Mouse (Mus musculus): Measurements from ENCODE around the gene Nedd4. TPM values are rescaled to one million over a fixed set of nuclear protein-coding genes. Genes with fewer than 3 reads are reported as not detected.

The Nedd4 gene
- polyA plus RNA-seq, 1 experiment from 2014 or later = 624 TPM

- peak overlapping the region; percentile 90 for H3K27ac ChIP-seq (ENCODE audit: poor library complexity, severe bottlenecking)
- no peak overlapping the region for H3K4me3 ChIP-seq
- ATAC-seq (ENCODE audit: insufficient number of reproducible peaks, low FRiP score) = peak; percentile 58
- peak overlapping the region; percentile 29 for H3K4me2 ChIP-seq
- H3K9me3 ChIP-seq (replicated peaks) = no peaks in the 10 kb centered on the region
- 0 out of 2 replicates have a peak overlapping the region, but pooled peaks have one; percentile 29 for H3K9ac ChIP-seq
- no peaks in the 10 kb centered on the region for H3K27me3 ChIP-seq (replicated peaks)
- no peaks in the 10 kb centered on the region for H3K36me3 ChIP-seq
- peaks cover 38% of the 10 kb centered on the region for H3K4me1 ChIP-seq (replicated peaks)
- WGBS = 10% methylated on average over 3 of the region's 3 CpGs
Observed at GRCm38 (mm10) chr9:72763050-72763718, 101.0 kb downstream of the Nedd4 start.

DNA sequence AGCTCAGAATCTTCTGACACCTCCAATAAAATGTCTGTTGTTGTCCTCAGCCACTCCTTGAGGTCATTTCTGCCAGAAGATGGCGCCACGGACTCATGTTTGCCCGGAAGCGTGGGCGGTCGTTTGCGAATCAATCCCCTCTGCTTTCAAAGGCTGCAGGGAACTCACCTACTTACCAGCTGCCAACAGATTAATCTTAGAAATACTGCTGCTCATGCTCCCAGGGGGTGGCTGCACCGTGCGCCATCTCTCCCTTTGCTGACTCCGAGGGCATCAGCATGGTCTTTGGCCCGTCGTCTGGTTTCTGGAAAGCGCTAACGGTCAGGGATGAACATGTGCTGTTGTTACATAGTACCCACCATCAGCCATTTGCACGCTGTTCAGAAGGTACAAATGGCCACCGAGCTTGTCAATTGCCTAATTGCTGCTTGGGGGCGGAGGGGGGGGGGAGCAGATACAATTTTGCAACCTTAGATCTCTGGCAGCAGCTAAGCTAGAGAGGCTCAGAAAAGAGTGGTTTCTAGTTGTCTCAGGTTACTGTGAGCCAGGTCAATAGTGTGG, 104.7 kb downstream of the Nedd4 start:
- WGBS = 2% methylated on average over 17 of the region's 17 CpGs
- H3K4me3 ChIP-seq = peak overlapping the region; percentile 40
- H3K9ac ChIP-seq = peak overlapping the region; percentile 60
- peak overlapping the region; percentile 74 for H3K4me2 ChIP-seq
- no peak overlapping the region; the same call in 1 of the 2 replicates for H3K27ac ChIP-seq (ENCODE audit: poor library complexity, severe bottlenecking)
- peak; percentile 44; the same call in 1 of the 2 replicates for ATAC-seq (ENCODE audit: insufficient number of reproducible peaks, low FRiP score)
- H3K4me1 ChIP-seq (replicated peaks) = peaks cover 28% of the 10 kb centered on the region
- no peaks in the 10 kb centered on the region for H3K9me3 ChIP-seq (replicated peaks)
- no peaks in the 10 kb centered on the region for H3K27me3 ChIP-seq (replicated peaks)
- H3K36me3 ChIP-seq = no peaks in the 10 kb centered on the region

DNA sequence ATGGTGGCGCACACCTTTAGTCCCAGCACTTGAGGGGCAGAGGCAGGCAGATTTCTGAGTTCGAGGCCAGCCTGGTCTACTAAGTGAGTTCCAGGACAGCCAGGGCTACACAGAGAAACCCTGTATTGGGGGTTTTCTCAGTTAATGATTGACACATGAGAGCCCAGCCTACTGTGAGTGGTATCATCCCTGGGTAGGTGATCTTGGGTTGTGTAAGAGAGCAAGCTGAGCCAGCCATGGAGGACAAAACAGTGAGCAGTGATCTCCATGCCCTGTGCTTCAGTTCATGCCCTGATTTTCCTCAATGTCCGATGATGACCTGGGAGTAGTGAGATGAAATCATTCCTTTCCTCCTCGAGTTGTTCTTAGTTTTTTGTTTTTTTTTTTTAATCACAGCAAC, 112.9 kb downstream of the Nedd4 start:
- H3K9me3 ChIP-seq (replicated peaks) = no peaks in the 10 kb centered on the region
- H3K27me3 ChIP-seq (replicated peaks) = no peaks in the 10 kb centered on the region
- no peak overlapping the region for H3K27ac ChIP-seq (ENCODE audit: poor library complexity, severe bottlenecking)
- ATAC-seq (ENCODE audit: insufficient number of reproducible peaks, low FRiP score) = no peak
- no peak overlapping the region for H3K4me2 ChIP-seq
- H3K4me1 ChIP-seq (replicated peaks) = peaks cover 13% of the 10 kb centered on the region
- H3K9ac ChIP-seq = no peak overlapping the region
- no peak overlapping the region for H3K4me3 ChIP-seq
- no peaks in the 10 kb centered on the region for H3K36me3 ChIP-seq
- WGBS = 83% methylated on average over 4 of the region's 4 CpGs

DNA sequence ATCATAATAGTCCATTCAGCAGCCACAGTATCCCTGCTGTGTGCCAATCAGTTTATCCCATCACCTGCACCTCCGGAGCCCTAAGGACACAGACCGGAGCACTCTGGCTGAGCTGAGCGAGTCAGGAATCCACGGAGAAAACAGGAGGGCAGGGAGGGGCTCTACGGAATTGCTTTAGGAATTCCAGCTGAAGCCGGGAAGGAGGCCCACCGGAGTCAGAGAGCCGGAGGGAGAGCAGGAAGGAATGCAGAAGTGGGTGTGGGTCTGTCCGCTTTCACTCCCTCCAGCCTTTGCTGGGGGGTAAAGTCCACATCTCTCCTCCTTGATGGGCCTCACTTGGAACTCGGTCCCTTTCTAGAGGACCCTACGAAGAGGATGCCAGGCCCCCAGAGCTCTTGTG, 116.9 kb downstream of the Nedd4 start:
- no peak for ATAC-seq (ENCODE audit: insufficient number of reproducible peaks, low FRiP score)
- Histone ChIP-seq H3K9me3 (replicated peaks) (no peaks in the 10 kb centered on the region), H3K4me3 (no peak overlapping the region), H3K36me3 (no peaks in the 10 kb centered on the region), H3K27me3 (replicated peaks) (no peaks in the 10 kb centered on the region), H3K27ac (ENCODE audit: poor library complexity, severe bottlenecking) (peak overlapping the region; percentile 58), H3K4me2 (peak overlapping the region; percentile 35; the same call in 1 of the 2 replicates), H3K4me1 (replicated peaks) (peaks cover 40% of the 10 kb centered on the region), H3K9ac (no peak overlapping the region)
- WGBS = 16% methylated on average over 11 of the region's 11 CpGs

- WGBS = under 1% methylated on average over 4 of the region's 4 CpGs
- Histone ChIP-seq H3K4me3 (peak overlapping the region; percentile 10), H3K27me3 (replicated peaks) (no peaks in the 10 kb centered on the region), H3K9ac (no peak overlapping the region; the same call in 1 of the 2 replicates), H3K4me1 (replicated peaks) (peaks cover 40% of the 10 kb centered on the region), H3K4me2 (peak overlapping the region; percentile 56), H3K9me3 (replicated peaks) (no peaks in the 10 kb centered on the region), H3K27ac (ENCODE audit: poor library complexity, severe bottlenecking) (peak overlapping the region; percentile 91), H3K36me3 (no peaks in the 10 kb centered on the region)
- peak; percentile 52 for ATAC-seq (ENCODE audit: insufficient number of reproducible peaks, low FRiP score)
Observed at GRCm38 (mm10) chr9:72779733-72780132, 117.6 kb downstream of the Nedd4 start.

- WGBS = 8% methylated on average over 5 of the region's 5 CpGs
- no peak for ATAC-seq (ENCODE audit: insufficient number of reproducible peaks, low FRiP score)
- H3K4me3 ChIP-seq = peak overlapping the region; percentile 10
- no peaks in the 10 kb centered on the region for H3K36me3 ChIP-seq
- peaks cover 40% of the 10 kb centered on the region for H3K4me1 ChIP-seq (replicated peaks)
- H3K9me3 ChIP-seq (replicated peaks) = no peaks in the 10 kb centered on the region
- peak overlapping the region; percentile 91 for H3K27ac ChIP-seq (ENCODE audit: poor library complexity, severe bottlenecking)
- H3K27me3 ChIP-seq (replicated peaks) = no peaks in the 10 kb centered on the region
- peak overlapping the region; percentile 56 for H3K4me2 ChIP-seq
- H3K9ac ChIP-seq = peak overlapping the region; percentile 11; the same call in 1 of the 2 replicates
Observed at GRCm38 (mm10) chr9:72780694-72781093, 118.5 kb downstream of the Nedd4 start.

DNA sequence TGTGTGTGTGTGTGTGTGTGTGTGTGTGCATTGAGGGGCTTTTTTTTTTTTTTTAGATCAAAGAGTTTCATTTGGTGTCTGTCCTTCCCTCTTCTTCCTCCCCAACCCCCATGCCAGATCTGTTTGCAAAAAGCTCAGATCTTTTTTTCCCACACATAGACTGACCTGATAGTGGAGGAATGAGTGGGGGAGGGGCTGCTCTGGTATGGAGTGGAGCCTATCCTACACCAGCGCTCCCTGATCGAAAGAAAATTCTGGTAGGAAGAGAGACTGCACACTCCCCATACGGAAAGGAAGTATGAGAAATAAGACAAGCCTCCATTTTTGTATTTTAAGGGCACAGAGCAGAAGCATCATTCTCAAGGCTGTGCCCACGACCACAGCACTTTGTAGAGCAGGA, 119.3 kb downstream of the Nedd4 start:
- Histone ChIP-seq H3K9ac (no peak overlapping the region), H3K4me2 (peak overlapping the region; percentile 56), H3K27me3 (replicated peaks) (no peaks in the 10 kb centered on the region), H3K9me3 (replicated peaks) (no peaks in the 10 kb centered on the region), H3K27ac (ENCODE audit: poor library complexity, severe bottlenecking) (peak overlapping the region; percentile 91), H3K4me1 (replicated peaks) (peaks cover 40% of the 10 kb centered on the region), H3K4me3 (no peak overlapping the region), H3K36me3 (no peaks in the 10 kb centered on the region)
- 9% methylated on average over 4 of the region's 4 CpGs for WGBS
- no peak for ATAC-seq (ENCODE audit: insufficient number of reproducible peaks, low FRiP score)

GRCm38 (mm10) chr9:72782121-72782520, 120.0 kb downstream of the Nedd4 start:
- 19% methylated on average over 8 of the region's 8 CpGs for WGBS
- Histone ChIP-seq H3K36me3 (no peaks in the 10 kb centered on the region), H3K4me1 (replicated peaks) (peaks cover 40% of the 10 kb centered on the region), H3K4me3 (no peak overlapping the region), H3K9ac (no peak overlapping the region), H3K27ac (ENCODE audit: poor library complexity, severe bottlenecking) (no peak overlapping the region), H3K9me3 (replicated peaks) (no peaks in the 10 kb centered on the region), H3K27me3 (replicated peaks) (no peaks in the 10 kb centered on the region), H3K4me2 (peak overlapping the region; percentile 56; the same call in 1 of the 2 replicates)
- no peak for ATAC-seq (ENCODE audit: insufficient number of reproducible peaks, low FRiP score)

GRCm38 (mm10) chr9:72787732-72788131, 125.6 kb downstream of the Nedd4 start:
- no peak overlapping the region for H3K4me3 ChIP-seq
- H3K9ac ChIP-seq = no peak overlapping the region
- H3K36me3 ChIP-seq = no peaks in the 10 kb centered on the region
- H3K4me1 ChIP-seq (replicated peaks) = peaks cover 18% of the 10 kb centered on the region
- no peak overlapping the region for H3K27ac ChIP-seq (ENCODE audit: poor library complexity, severe bottlenecking)
- no peak overlapping the region for H3K4me2 ChIP-seq
- no peaks in the 10 kb centered on the region for H3K27me3 ChIP-seq (replicated peaks)
- no peak for ATAC-seq (ENCODE audit: insufficient number of reproducible peaks, low FRiP score)
- WGBS = 79% methylated on average over 1 of the region's 1 CpGs
- H3K9me3 ChIP-seq (replicated peaks) = no peaks in the 10 kb centered on the region

- no peaks in the 10 kb centered on the region; the same call in 1 of the 2 replicates for H3K9me3 ChIP-seq (replicated peaks)
- H3K4me2 ChIP-seq = 0 out of 2 replicates have a peak overlapping the region, but pooled peaks have one; percentile 59
- no peak overlapping the region for H3K4me3 ChIP-seq
- no peaks in the 10 kb centered on the region for H3K36me3 ChIP-seq
- no peak for ATAC-seq (ENCODE audit: insufficient number of reproducible peaks, low FRiP score)
- WGBS = 44% methylated on average over 14 of the region's 14 CpGs
- H3K27me3 ChIP-seq (replicated peaks) = no peaks in the 10 kb centered on the region
- H3K9ac ChIP-seq = no peak overlapping the region
- H3K4me1 ChIP-seq (replicated peaks) = peaks cover 18% of the 10 kb centered on the region
- no peak overlapping the region for H3K27ac ChIP-seq (ENCODE audit: poor library complexity, severe bottlenecking)
Observed at GRCm38 (mm10) chr9:72790530-72791212, 128.5 kb downstream of the Nedd4 start.

DNA sequence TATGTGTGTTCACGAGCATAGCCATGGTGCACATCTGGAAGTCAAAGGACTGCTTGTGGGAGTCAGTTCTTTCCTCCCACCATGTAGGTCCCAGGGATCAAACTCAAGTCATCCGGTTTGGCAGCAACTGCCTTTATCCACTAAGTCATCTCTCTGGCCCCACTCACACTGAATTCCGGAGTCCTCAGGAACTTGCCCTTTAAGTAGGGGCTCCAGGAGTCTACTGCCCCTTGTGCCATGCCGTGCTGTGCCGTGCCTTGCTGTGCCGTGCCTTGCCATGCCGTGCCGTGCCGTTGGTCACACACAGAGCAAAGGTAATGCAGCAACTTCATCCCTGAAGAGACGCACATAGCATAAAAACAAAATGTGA, 129.1 kb downstream of the Nedd4 start:
- H3K4me3 ChIP-seq = peak overlapping the region; percentile 30
- no peaks in the 10 kb centered on the region for H3K27me3 ChIP-seq (replicated peaks)
- H3K9me3 ChIP-seq (replicated peaks) = no peaks in the 10 kb centered on the region; the same call in 1 of the 2 replicates
- H3K27ac ChIP-seq (ENCODE audit: poor library complexity, severe bottlenecking) = no peak overlapping the region
- peaks cover 24% of the 10 kb centered on the region for H3K4me1 ChIP-seq (replicated peaks)
- 17% methylated on average over 10 of the region's 10 CpGs for WGBS
- H3K9ac ChIP-seq = no peak overlapping the region
- ATAC-seq (ENCODE audit: insufficient number of reproducible peaks, low FRiP score) = peak; percentile 42; the same call in 1 of the 2 replicates
- peak overlapping the region; percentile 59 for H3K4me2 ChIP-seq
- no peaks in the 10 kb centered on the region for H3K36me3 ChIP-seq
